Mouse (Mus musculus) erythroblast, embryonic 14.5 days (primary cell): ENCODE data around the gene Gcsh.

Experiments
- GATA1 ChIP-seq: IDR thresholded peaks from 2 replicates; pipeline ENCODE4 v1.6.1; 2012; ENCODE audit warnings: low read length, inconsistent platforms, mixed read lengths
- TAL1 ChIP-seq: IDR thresholded peaks from 3 replicates; pipeline ENCODE4 v1.6.1; 2012; ENCODE audit warnings: low read length, inconsistent platforms, mixed read lengths

- TF ChIP-seq TAL1: no peak
- no peak for TF ChIP-seq GATA1
These were observed 45.7 kb downstream of the Gcsh start for GRCm38 (mm10) chr8:116947589-116947988.
